In genomic region chr2:146724924-146725555, GRCm38 (mm10) we compare ENCODE assay signal across 19 mouse cellular contexts.
DNase-seq lines count a peak whose midpoint lies in the region; ATAC-seq and TF ChIP-seq lines count a peak whose summit lies in the region.
"Had no signal": no experiment of that assay in that cellular context is flagged by ENCODE, and none has a peak within 500 bp of the region (broad histone marks: within the 10 kb centered on the region; RNA-seq: fewer than 3 reads in every experiment).

No protein-coding gene starts in this region.

- WGBS in hindbrain, embryonic 11.5 days, result 54% methylated on average over 9 of the region's 9 CpGs
- WGBS in hindbrain, embryonic 16.5 days, result 43% methylated on average over 9 of the region's 9 CpGs
- WGBS in stomach, embryonic 14.5 days, result 48% methylated on average over 9 of the region's 9 CpGs
- WGBS in stomach, postnatal 0 days, result 46% methylated on average over 9 of the region's 9 CpGs
- 14% methylated on average over 9 of the region's 9 CpGs for WGBS in midbrain, embryonic 15.5 days

- no peaks in the 10 kb centered on the region for H3K27me3 ChIP-seq in hindbrain, embryonic 11.5 days (ENCODE audit: control insufficient read depth, insufficient read depth, low read length)
- no peaks in the 10 kb centered on the region for H3K27me3 ChIP-seq in hindbrain, embryonic 16.5 days (replicated peaks; ENCODE audit: control insufficient read depth, insufficient read depth, low read length)
- H3K27me3 ChIP-seq in stomach, embryonic 14.5 days (ENCODE audit: control insufficient read depth, insufficient read depth, low read length), result no peaks in the 10 kb centered on the region
- H3K27me3 ChIP-seq in stomach, postnatal 0 days (ENCODE audit: control insufficient read depth, insufficient read depth, low read length), result no peaks in the 10 kb centered on the region
- H3K27me3 ChIP-seq in midbrain, embryonic 15.5 days (replicated peaks), result peaks cover 12% of the 10 kb centered on the region; the same call in 1 of the 2 replicates
- H3K27me3 ChIP-seq: heart, embryonic 15.5 days; limb, embryonic 15.5 days had no signal

- no peak overlapping the region for H3K4me2 ChIP-seq in hindbrain, embryonic 11.5 days (replicated peaks; ENCODE audit: low read depth, low read length)
- H3K4me2 ChIP-seq in hindbrain, embryonic 16.5 days (ENCODE audit: low read length), result no peak overlapping the region
- H3K4me2 ChIP-seq in stomach, embryonic 14.5 days (replicated peaks; ENCODE audit: low read depth, low read length), result no peak overlapping the region
- no peak overlapping the region for H3K4me2 ChIP-seq in stomach, postnatal 0 days (replicated peaks; ENCODE audit: low read depth)
- no peak overlapping the region for H3K4me2 ChIP-seq in midbrain, embryonic 15.5 days
- H3K4me2 ChIP-seq: heart, embryonic 15.5 days; limb, embryonic 15.5 days; lung, embryonic 14.5 days had no signal

- H3K9ac ChIP-seq in hindbrain, embryonic 11.5 days (ENCODE audit: low read depth, low read length), result no peak overlapping the region
- H3K9ac ChIP-seq in hindbrain, embryonic 16.5 days (ENCODE audit: low read depth, low read length), result no peak overlapping the region
- H3K9ac ChIP-seq in stomach, embryonic 14.5 days (replicated peaks; ENCODE audit: low read depth, low read length), result no peak overlapping the region
- no peak overlapping the region for H3K9ac ChIP-seq in stomach, postnatal 0 days (ENCODE audit: low read length)
- no peak overlapping the region for H3K9ac ChIP-seq in midbrain, embryonic 15.5 days
- H3K9ac ChIP-seq: heart, embryonic 15.5 days; limb, embryonic 15.5 days; liver, embryonic 14.5 days; lung, embryonic 14.5 days had no signal

- H3K4me1 ChIP-seq in hindbrain, embryonic 11.5 days (replicated peaks; ENCODE audit: control insufficient read depth, insufficient read depth, low read length), result no peaks in the 10 kb centered on the region; the same call in 1 of the 2 replicates
- peaks cover 6% of the 10 kb centered on the region; the same call in 1 of the 2 replicates for H3K4me1 ChIP-seq in hindbrain, embryonic 16.5 days (ENCODE audit: control insufficient read depth, insufficient read depth, low read depth, low read length)
- peaks cover 3% of the 10 kb centered on the region; the same call in 1 of the 2 replicates for H3K4me1 ChIP-seq in stomach, embryonic 14.5 days (ENCODE audit: control insufficient read depth, insufficient read depth, low read length)
- H3K4me1 ChIP-seq in stomach, postnatal 0 days (replicated peaks; ENCODE audit: control insufficient read depth, insufficient read depth), result no peaks in the 10 kb centered on the region
- H3K4me1 ChIP-seq in midbrain, embryonic 15.5 days, result peaks cover 39% of the 10 kb centered on the region
- H3K4me1 ChIP-seq: heart, embryonic 15.5 days; limb, embryonic 15.5 days had no signal

- TF ChIP-seq CTCF in stomach, postnatal 0 days (IDR thresholded peaks at IDR 0.05; ENCODE audit: low read depth), result no peak

- ATAC-seq in hindbrain, embryonic 11.5 days (ENCODE audit: low FRiP score), result no peak
- no peak for ATAC-seq in hindbrain, embryonic 16.5 days
- peak; percentile 71; the same call in 1 of the 2 replicates for ATAC-seq in stomach, embryonic 14.5 days (ENCODE audit: insufficient number of reproducible peaks, insufficient read depth, low FRiP score, low read depth)
- no peak for ATAC-seq in stomach, postnatal 0 days (ENCODE audit: low FRiP score, low TSS enrichment)
- ATAC-seq in midbrain, embryonic 15.5 days (replicated peaks), result no peak

- no peak for DNase-seq in hindbrain, embryonic 11.5 days (ENCODE audit: low spot score)
- no peak for DNase-seq in stomach, postnatal 0 days (ENCODE audit: low spot score)
- DNase-seq in kidney, adult 9 months, result no peak
- DNase-seq in layer of hippocampus, adult 8-10 months (ENCODE audit: low spot score in 2 of 2), result no peak
- DNase-seq: adrenal gland, adult 2 months; cerebellum, adult 11-12 months; cerebellum, postnatal 10 days; heart, postnatal 4 days; kidney, adult 2 months; kidney, postnatal 10 days; left cerebral cortex, postnatal 4 days; lung, embryonic 14.5 days; thymus, postnatal 25 days had no signal

- TF ChIP-seq EP300 in stomach, postnatal 0 days (optimal IDR thresholded peaks at IDR 0.05), result no peak

- no peaks in the 10 kb centered on the region for H3K9me3 ChIP-seq in hindbrain, embryonic 11.5 days (ENCODE audit: control insufficient read depth, low read length)
- no peaks in the 10 kb centered on the region for H3K9me3 ChIP-seq in hindbrain, embryonic 16.5 days (ENCODE audit: control insufficient read depth, low read length)
- H3K9me3 ChIP-seq in stomach, embryonic 14.5 days (ENCODE audit: control insufficient read depth, low read depth, low read length), result no peaks in the 10 kb centered on the region
- H3K9me3 ChIP-seq in stomach, postnatal 0 days (ENCODE audit: control insufficient read depth, low read length), result no peaks in the 10 kb centered on the region
- no peaks in the 10 kb centered on the region for H3K9me3 ChIP-seq in midbrain, embryonic 15.5 days
- H3K9me3 ChIP-seq: heart, embryonic 15.5 days; limb, embryonic 15.5 days had no signal

- peak overlapping the region; percentile 8; the same call in 1 of the 2 replicates for H3K27ac ChIP-seq in hindbrain, embryonic 11.5 days (ENCODE audit: low read depth, low read length)
- H3K27ac ChIP-seq in hindbrain, embryonic 16.5 days (ENCODE audit: low read depth, low read length), result no peak overlapping the region
- H3K27ac ChIP-seq in stomach, embryonic 14.5 days (ENCODE audit: low read length), result no peak overlapping the region
- no peak overlapping the region for H3K27ac ChIP-seq in stomach, postnatal 0 days (replicated peaks)
- peak overlapping the region; percentile 58 for H3K27ac ChIP-seq in midbrain, embryonic 15.5 days
- H3K27ac ChIP-seq: heart, embryonic 15.5 days; limb, embryonic 15.5 days; liver, embryonic 14.5 days had no signal

- H3K4me3 ChIP-seq in hindbrain, embryonic 11.5 days (ENCODE audit: low read depth, low read length), result no peak overlapping the region
- no peak overlapping the region for H3K4me3 ChIP-seq in hindbrain, embryonic 16.5 days (ENCODE audit: low read length)
- H3K4me3 ChIP-seq in stomach, embryonic 14.5 days (ENCODE audit: low read depth, low read length), result no peak overlapping the region
- H3K4me3 ChIP-seq in stomach, postnatal 0 days (ENCODE audit: low read depth, low read length), result no peak overlapping the region
- H3K4me3 ChIP-seq in midbrain, embryonic 15.5 days, result no peak overlapping the region
- H3K4me3 ChIP-seq: heart, embryonic 15.5 days; limb, embryonic 15.5 days had no signal

- no peaks in the 10 kb centered on the region for H3K36me3 ChIP-seq in hindbrain, embryonic 11.5 days (ENCODE audit: control insufficient read depth, insufficient read depth, low read length)
- no peaks in the 10 kb centered on the region for H3K36me3 ChIP-seq in hindbrain, embryonic 16.5 days (ENCODE audit: control insufficient read depth, insufficient read depth, low read length)
- H3K36me3 ChIP-seq in stomach, embryonic 14.5 days (ENCODE audit: control insufficient read depth, insufficient read depth, low read length), result no peaks in the 10 kb centered on the region
- no peaks in the 10 kb centered on the region for H3K36me3 ChIP-seq in stomach, postnatal 0 days (ENCODE audit: control insufficient read depth, insufficient read depth, low read length)
- H3K36me3 ChIP-seq in midbrain, embryonic 15.5 days (replicated peaks), result no peaks in the 10 kb centered on the region
- H3K36me3 ChIP-seq: heart, embryonic 15.5 days; limb, embryonic 15.5 days had no signal

Comparison
In these comparisons a context has a peak if more than half of its experiments do, and no peak if none do; other contexts are left out.
1. H3K27ac ChIP-seq: peak in hindbrain, embryonic 11.5 days (single experiment) and midbrain, embryonic 15.5 days (single experiment); none in hindbrain, embryonic 16.5 days (single experiment), stomach, embryonic 14.5 days (single experiment) and stomach, postnatal 0 days (single experiment).